Mouse (Mus musculus) C2C12 (cell line): ENCODE results near the gene Tbxas1.

Experiments used
- CEBPB ChIP-seq: IDR thresholded peaks from one replicate; pipeline ENCODE4 v1.6.1; 2011; ENCODE audit warnings: low read depth, mild to moderate bottlenecking, control low read depth, moderate library complexity
- CTCF ChIP-seq: IDR thresholded peaks from one replicate; pipeline ENCODE4 v1.5.1; 2011; ENCODE audit not compliant: control insufficient read depth, insufficient read depth, insufficient read length
- MYOD1 ChIP-seq: IDR thresholded peaks from one replicate; pipeline ENCODE4 v1.6.1; 2011; ENCODE audit warnings: low read depth; ENCODE audit not compliant: control insufficient read depth, insufficient read length
- USF1 ChIP-seq: IDR thresholded peaks from one replicate; pipeline ENCODE4 v1.6.1; 2011; ENCODE audit warnings: low read depth, mild to moderate bottlenecking, control low read depth, moderate library complexity

DNA sequence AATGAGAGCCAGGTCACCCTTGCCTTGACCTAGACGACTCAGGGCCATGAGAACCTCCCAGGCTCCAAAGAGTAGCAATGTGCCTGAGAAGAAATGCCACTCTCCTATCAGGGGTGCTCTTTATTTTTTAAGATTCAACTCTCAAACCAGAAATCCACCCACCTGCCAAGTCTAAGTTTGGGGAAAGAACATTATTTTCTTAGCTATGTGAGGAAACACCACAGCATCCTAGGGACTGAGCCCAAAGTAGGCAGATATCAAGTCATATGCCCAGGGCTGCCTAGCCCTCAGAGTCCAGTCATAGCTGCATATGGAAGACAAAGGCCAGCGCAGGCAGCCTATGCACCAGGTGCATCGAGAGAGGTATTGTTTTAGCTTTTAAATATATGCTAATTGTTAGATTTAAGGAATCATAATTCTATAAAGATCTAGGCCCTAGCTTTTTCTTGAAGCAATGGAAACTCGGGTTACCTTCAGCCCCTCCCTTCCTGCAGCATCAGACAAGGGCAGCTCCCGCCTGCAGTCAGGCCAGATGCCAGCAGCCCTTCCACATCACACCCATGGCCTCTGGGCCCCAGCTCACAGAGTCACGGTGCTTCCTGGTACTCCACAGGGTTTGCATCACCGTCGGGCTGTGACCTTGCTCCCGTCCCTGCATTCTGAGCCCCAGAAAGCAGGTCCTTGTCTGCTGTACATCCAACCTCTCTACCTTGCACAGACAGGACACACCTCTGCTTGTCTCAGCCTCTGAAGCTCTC lies 176.8 kb downstream of the Tbxas1 start:
- TF ChIP-seq CEBPB = no peak
- TF ChIP-seq CTCF = no peak
- TF ChIP-seq USF1 = no peak
- no peak for TF ChIP-seq MYOD1
